ENCODE assay signal across 12 mouse cellular contexts in genomic region chr10:121805933-121806341, GRCm38 (mm10).
A peak's percentile ranks its signal among the peaks of the same experiment; 100 is the strongest.
DNase-seq lines count a peak whose midpoint lies in the region; ATAC-seq lines count a peak whose summit lies in the region.
"Had no signal": no experiment of that assay in that cellular context is flagged by ENCODE, and none has a peak within 500 bp of the region (broad histone marks: within the 10 kb centered on the region; RNA-seq: fewer than 3 reads in every experiment).

No protein-coding gene starts in this region.

- H3K27me3 ChIP-seq in forebrain, embryonic 10.5 days (ENCODE audit: poor library complexity, severe bottlenecking), result no peaks in the 10 kb centered on the region
- no peaks in the 10 kb centered on the region for H3K27me3 ChIP-seq in forebrain, embryonic 12.5 days
- no peaks in the 10 kb centered on the region for H3K27me3 ChIP-seq in hindbrain, embryonic 13.5 days
- H3K27me3 ChIP-seq in hindbrain, embryonic 10.5 days (ENCODE audit: insufficient read depth, poor library complexity, severe bottlenecking), result no peaks in the 10 kb centered on the region
- H3K27me3 ChIP-seq in forebrain, embryonic 14.5 days (replicated peaks; ENCODE audit: control insufficient read depth, insufficient read depth, low read length), result no peaks in the 10 kb centered on the region
- H3K27me3 ChIP-seq in midbrain, embryonic 12.5 days, result no peaks in the 10 kb centered on the region

- 0 out of 2 replicates have a peak overlapping the region, but pooled peaks have one; percentile 9 for H3K27ac ChIP-seq in forebrain, embryonic 10.5 days
- H3K27ac ChIP-seq in forebrain, embryonic 12.5 days, result no peak overlapping the region
- peak overlapping the region; percentile 52 for H3K27ac ChIP-seq in hindbrain, embryonic 13.5 days
- H3K27ac ChIP-seq in hindbrain, embryonic 10.5 days, result no peak overlapping the region
- H3K27ac ChIP-seq in forebrain, embryonic 14.5 days (ENCODE audit: low read depth, low read length), result 0 out of 2 replicates have a peak overlapping the region, but pooled peaks have one; percentile 15
- peak overlapping the region; percentile 49; the same call in 1 of the 2 replicates for H3K27ac ChIP-seq in midbrain, embryonic 12.5 days (replicated peaks)

- WGBS in forebrain, embryonic 10.5 days, result 72% methylated on average over 11 of the region's 11 CpGs
- WGBS in forebrain, embryonic 12.5 days, result 69% methylated on average over 11 of the region's 11 CpGs
- WGBS in hindbrain, embryonic 13.5 days, result 60% methylated on average over 11 of the region's 11 CpGs
- 64% methylated on average over 11 of the region's 11 CpGs for WGBS in hindbrain, embryonic 10.5 days
- 74% methylated on average over 11 of the region's 11 CpGs for WGBS in forebrain, embryonic 14.5 days
- 71% methylated on average over 11 of the region's 11 CpGs for WGBS in midbrain, embryonic 12.5 days

- peaks cover 14% of the 10 kb centered on the region for H3K4me1 ChIP-seq in forebrain, embryonic 10.5 days
- peaks cover 3% of the 10 kb centered on the region; the same call in 1 of the 2 replicates for H3K4me1 ChIP-seq in forebrain, embryonic 12.5 days
- peaks cover 8% of the 10 kb centered on the region; the same call in 1 of the 2 replicates for H3K4me1 ChIP-seq in hindbrain, embryonic 13.5 days (replicated peaks)
- H3K4me1 ChIP-seq in hindbrain, embryonic 10.5 days (replicated peaks), result peaks cover 17% of the 10 kb centered on the region
- H3K4me1 ChIP-seq in forebrain, embryonic 14.5 days (ENCODE audit: control insufficient read depth, insufficient read depth, low read length), result no peaks in the 10 kb centered on the region
- H3K4me1 ChIP-seq in midbrain, embryonic 12.5 days, result peaks cover 5% of the 10 kb centered on the region; the same call in 1 of the 2 replicates

- H3K9ac ChIP-seq in forebrain, embryonic 12.5 days, result no peak overlapping the region
- H3K9ac ChIP-seq in hindbrain, embryonic 13.5 days, result no peak overlapping the region
- H3K9ac ChIP-seq in forebrain, embryonic 14.5 days (ENCODE audit: low read length), result no peak overlapping the region
- H3K9ac ChIP-seq in midbrain, embryonic 12.5 days (replicated peaks), result no peak overlapping the region

- H3K36me3 ChIP-seq in forebrain, embryonic 10.5 days (replicated peaks), result peaks cover 18% of the 10 kb centered on the region
- peaks cover 16% of the 10 kb centered on the region for H3K36me3 ChIP-seq in forebrain, embryonic 12.5 days (replicated peaks)
- H3K36me3 ChIP-seq in hindbrain, embryonic 13.5 days, result peaks cover 38% of the 10 kb centered on the region
- H3K36me3 ChIP-seq in hindbrain, embryonic 10.5 days, result peaks cover 31% of the 10 kb centered on the region
- H3K36me3 ChIP-seq in forebrain, embryonic 14.5 days (ENCODE audit: control insufficient read depth, insufficient read depth, low read length), result peaks cover 28% of the 10 kb centered on the region
- peaks cover 18% of the 10 kb centered on the region; the same call in 1 of the 2 replicates for H3K36me3 ChIP-seq in midbrain, embryonic 12.5 days

- H3K4me3 ChIP-seq in forebrain, embryonic 10.5 days, result no peak overlapping the region
- H3K4me3 ChIP-seq in forebrain, embryonic 12.5 days (replicated peaks), result no peak overlapping the region
- H3K4me3 ChIP-seq in hindbrain, embryonic 13.5 days, result no peak overlapping the region
- no peak overlapping the region for H3K4me3 ChIP-seq in hindbrain, embryonic 10.5 days
- no peak overlapping the region for H3K4me3 ChIP-seq in forebrain, embryonic 14.5 days (ENCODE audit: low read depth, low read length)
- H3K4me3 ChIP-seq in midbrain, embryonic 12.5 days, result no peak overlapping the region

- H3K9me3 ChIP-seq in forebrain, embryonic 10.5 days, result no peaks in the 10 kb centered on the region
- H3K9me3 ChIP-seq in forebrain, embryonic 12.5 days, result no peaks in the 10 kb centered on the region
- no peaks in the 10 kb centered on the region for H3K9me3 ChIP-seq in hindbrain, embryonic 13.5 days
- H3K9me3 ChIP-seq in hindbrain, embryonic 10.5 days, result no peaks in the 10 kb centered on the region
- no peaks in the 10 kb centered on the region for H3K9me3 ChIP-seq in forebrain, embryonic 14.5 days (replicated peaks; ENCODE audit: control insufficient read depth, low read length)
- H3K9me3 ChIP-seq in midbrain, embryonic 12.5 days, result no peaks in the 10 kb centered on the region

- no peak for ATAC-seq in forebrain, embryonic 12.5 days (ENCODE audit: low FRiP score)
- no peak for ATAC-seq in hindbrain, embryonic 13.5 days (ENCODE audit: low FRiP score)
- ATAC-seq in forebrain, embryonic 14.5 days, result no peak
- ATAC-seq in midbrain, embryonic 12.5 days (ENCODE audit: low FRiP score, low read depth), result no peak

- H3K4me2 ChIP-seq in forebrain, embryonic 12.5 days, result no peak overlapping the region
- no peak overlapping the region for H3K4me2 ChIP-seq in hindbrain, embryonic 13.5 days
- no peak overlapping the region for H3K4me2 ChIP-seq in forebrain, embryonic 14.5 days (ENCODE audit: low read length)
- no peak overlapping the region for H3K4me2 ChIP-seq in midbrain, embryonic 12.5 days (replicated peaks)
- H3K4me2 ChIP-seq: liver, embryonic 11.5 days had no signal

- DNase-seq in forebrain, embryonic 10.5 days (ENCODE audit: extremely low spot score, low spot score), result no peak
- DNase-seq in hindbrain, embryonic 10.5 days (ENCODE audit: low spot score), result no peak
- DNase-seq in forebrain, embryonic 14.5 days (ENCODE audit: low spot score), result peak; percentile 38
- no peak for DNase-seq in thymus, adult 18-20 months
- DNase-seq in kidney, postnatal 36 days, result no peak
- DNase-seq: adrenal gland, postnatal 25 days; cerebellum, adult 11-12 months; lung, postnatal 14 days had no signal

Comparison
In these comparisons a context has a peak if more than half of its experiments do, and no peak if none do; other contexts are left out.
1. H3K27ac ChIP-seq: peak in forebrain, embryonic 10.5 days (single experiment), hindbrain, embryonic 13.5 days (single experiment), forebrain, embryonic 14.5 days (single experiment) and midbrain, embryonic 12.5 days (single experiment); none in forebrain, embryonic 12.5 days (single experiment) and hindbrain, embryonic 10.5 days (single experiment).